Mouse (Mus musculus): ENCODE results near the gene Cabp1. TPM values are rescaled to one million over a fixed set of nuclear protein-coding genes. Genes with fewer than 3 reads are reported as not detected.
"Not testable (repeated sequence)": the region's sequence is repeated elsewhere in the genome, so short reads cannot be mapped to it uniquely, and the experiment has no call there.

Cabp1 gene
- polyA plus RNA-seq, 1 experiment from 2014 or later, result 5.0 TPM

DNA sequence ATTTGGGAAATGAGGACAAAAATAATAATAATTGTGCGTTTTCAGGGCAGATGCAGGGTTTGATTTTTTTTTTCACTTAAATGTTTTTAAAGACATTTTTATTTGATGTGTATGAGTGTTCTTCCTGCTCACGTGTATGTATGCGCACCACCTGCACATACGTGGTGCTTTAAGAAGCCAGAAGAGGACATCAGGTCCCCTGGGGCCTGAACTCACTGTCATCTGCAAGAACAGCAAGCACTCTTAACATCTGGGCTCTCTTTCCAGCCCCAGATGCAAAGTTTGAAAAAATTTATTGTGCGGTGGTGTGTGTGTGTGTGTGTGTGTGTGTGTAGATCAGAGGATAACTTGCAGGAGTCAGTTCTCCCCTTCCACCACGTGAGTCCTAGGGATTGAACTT lies 16.3 kb downstream of the Cabp1 start:
- no peaks in the 10 kb centered on the region for H3K4me1 ChIP-seq (replicated peaks; ENCODE audit: control insufficient read depth, insufficient read depth, low read length)
- H3K9me3 ChIP-seq (ENCODE audit: control insufficient read depth, low read length), result no peaks in the 10 kb centered on the region
- no peak overlapping the region for H3K4me3 ChIP-seq (ENCODE audit: low read depth, low read length)
- H3K9ac ChIP-seq (ENCODE audit: low read depth, low read length), result no peak overlapping the region
- no peaks in the 10 kb centered on the region for H3K36me3 ChIP-seq (ENCODE audit: control insufficient read depth, insufficient read depth, low read length)
- H3K27ac ChIP-seq (ENCODE audit: low read depth, low read length), result no peak overlapping the region
- H3K4me2 ChIP-seq (replicated peaks; ENCODE audit: low read depth, low read length), result no peak overlapping the region
- WGBS, result 82% methylated on average over 6 of the region's 6 CpGs
- DNase-seq (ENCODE audit: low spot score) (no peak), ATAC-seq (ENCODE audit: low FRiP score) (no peak)
- no peaks in the 10 kb centered on the region for H3K27me3 ChIP-seq (ENCODE audit: control insufficient read depth, insufficient read depth, low read length)

DNA sequence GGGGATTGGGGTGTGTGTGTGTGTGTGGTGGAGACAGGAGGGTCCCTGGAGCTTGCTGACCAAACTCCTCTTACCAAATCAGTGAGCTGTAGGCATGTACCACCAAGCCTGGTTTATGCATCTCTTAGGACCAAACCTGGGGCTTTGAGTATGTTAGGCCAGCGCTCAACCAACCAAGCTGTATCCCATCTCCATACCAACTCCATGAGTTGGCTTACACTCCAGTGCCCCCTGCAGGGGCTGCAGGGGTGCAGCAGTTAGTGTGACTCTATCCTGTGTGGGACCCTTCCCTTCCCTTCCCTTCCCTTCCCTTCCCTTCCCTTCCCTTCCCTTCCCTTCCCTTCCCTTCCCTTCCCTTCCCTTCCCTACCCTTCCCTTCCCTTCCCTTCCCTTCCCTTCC lies 19.6 kb downstream of the Cabp1 start:
- Histone ChIP-seq H3K4me1 (replicated peaks; ENCODE audit: control insufficient read depth, insufficient read depth, low read length) (no peaks in the 10 kb centered on the region), H3K27ac (ENCODE audit: low read depth, low read length) (no peak overlapping the region), H3K9me3 (ENCODE audit: control insufficient read depth, low read length) (no peaks in the 10 kb centered on the region), H3K9ac (ENCODE audit: low read depth, low read length) (no peak overlapping the region), H3K27me3 (ENCODE audit: control insufficient read depth, insufficient read depth, low read length) (no peaks in the 10 kb centered on the region), H3K36me3 (ENCODE audit: control insufficient read depth, insufficient read depth, low read length) (no peaks in the 10 kb centered on the region), H3K4me2 (replicated peaks; ENCODE audit: low read depth, low read length) (no peak overlapping the region), H3K4me3 (ENCODE audit: low read depth, low read length) (no peak overlapping the region)
- 73% methylated on average over 1 of the region's 1 CpGs for WGBS
- ATAC-seq (ENCODE audit: low FRiP score) (no peak), DNase-seq (ENCODE audit: low spot score) (no peak)

DNA sequence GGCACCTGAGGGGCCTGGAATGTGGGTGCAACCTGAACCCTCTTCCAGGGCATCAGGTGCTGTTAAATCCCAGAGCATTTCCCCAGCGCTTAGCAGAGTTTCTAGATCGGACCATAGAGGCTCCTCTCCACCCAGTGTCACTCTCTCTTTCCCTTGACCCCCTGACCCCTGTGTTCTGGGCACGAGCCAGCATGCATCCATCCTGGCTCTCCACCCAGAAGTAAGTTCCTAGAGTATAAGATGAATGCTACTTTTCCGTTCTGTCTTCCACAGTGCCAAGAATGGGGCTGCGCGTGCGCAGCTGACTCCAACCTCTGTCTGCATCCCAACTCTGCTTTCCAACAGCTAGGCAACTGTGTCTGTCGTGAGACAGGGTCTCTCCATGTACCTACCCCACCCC lies 24.0 kb downstream of the Cabp1 start:
- H3K27ac ChIP-seq (ENCODE audit: low read depth, low read length), result no peak overlapping the region
- H3K9ac ChIP-seq (ENCODE audit: low read depth, low read length), result no peak overlapping the region
- H3K36me3 ChIP-seq (ENCODE audit: control insufficient read depth, insufficient read depth, low read length), result no peaks in the 10 kb centered on the region
- ATAC-seq (ENCODE audit: low FRiP score) (no peak), DNase-seq (ENCODE audit: low spot score) (no peak)
- no peak overlapping the region for H3K4me3 ChIP-seq (ENCODE audit: low read depth, low read length)
- no peaks in the 10 kb centered on the region for H3K27me3 ChIP-seq (ENCODE audit: control insufficient read depth, insufficient read depth, low read length)
- no peaks in the 10 kb centered on the region for H3K9me3 ChIP-seq (ENCODE audit: control insufficient read depth, low read length)
- no peak overlapping the region for H3K4me2 ChIP-seq (replicated peaks; ENCODE audit: low read depth, low read length)
- 93% methylated on average over 8 of the region's 8 CpGs for WGBS
- H3K4me1 ChIP-seq (replicated peaks; ENCODE audit: control insufficient read depth, insufficient read depth, low read length), result no peaks in the 10 kb centered on the region

DNA sequence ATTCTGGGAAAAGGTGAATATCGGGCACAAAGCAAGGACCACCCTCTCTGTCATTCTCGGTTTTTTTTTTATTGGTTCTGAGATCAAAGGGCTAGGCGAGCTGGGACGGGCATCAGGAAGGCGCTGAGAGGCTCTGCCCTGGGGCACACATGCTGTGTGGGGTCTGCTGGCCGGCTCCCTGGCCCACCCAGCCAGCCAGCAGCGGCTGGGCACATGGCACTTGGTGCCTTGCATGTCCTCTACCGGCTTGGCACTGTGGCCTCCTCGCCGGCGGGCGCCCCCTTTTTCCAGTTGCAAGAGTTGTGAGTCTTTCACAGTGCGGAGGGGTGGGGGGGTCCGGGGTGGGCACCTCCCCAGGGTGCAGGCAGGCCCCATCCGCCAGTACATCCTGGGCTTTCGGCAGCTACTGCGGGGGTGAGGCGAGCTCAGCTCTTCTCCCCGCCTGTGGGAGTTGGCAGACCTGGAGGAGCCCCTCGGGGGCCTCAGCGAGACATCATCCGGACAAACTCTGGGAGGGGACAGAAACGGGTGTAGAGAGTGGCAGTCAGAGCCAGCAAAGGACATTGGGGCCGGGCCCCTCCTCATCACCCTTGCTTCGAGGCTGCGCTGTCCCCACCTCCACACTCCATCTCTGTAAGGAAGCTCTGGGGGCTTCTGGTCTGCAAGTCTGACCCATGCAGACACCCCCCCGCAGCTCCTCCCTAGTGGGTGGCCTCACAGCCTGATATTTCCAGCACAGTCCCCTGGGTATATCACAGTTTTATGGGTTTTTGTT lies 25.4 kb downstream of the Cabp1 start:
- H3K4me3 ChIP-seq (ENCODE audit: low read depth, low read length), result no peak overlapping the region
- no peaks in the 10 kb centered on the region for H3K9me3 ChIP-seq (ENCODE audit: control insufficient read depth, low read length)
- no peak overlapping the region for H3K9ac ChIP-seq (ENCODE audit: low read depth, low read length)
- H3K4me1 ChIP-seq (replicated peaks; ENCODE audit: control insufficient read depth, insufficient read depth, low read length), result no peaks in the 10 kb centered on the region
- 52% methylated on average over 26 of the region's 27 CpGs for WGBS
- no peaks in the 10 kb centered on the region for H3K36me3 ChIP-seq (ENCODE audit: control insufficient read depth, insufficient read depth, low read length)
- DNase-seq (ENCODE audit: low spot score) (no peak), ATAC-seq (ENCODE audit: low FRiP score) (no peak)
- H3K4me2 ChIP-seq (replicated peaks; ENCODE audit: low read depth, low read length), result no peak overlapping the region
- no peaks in the 10 kb centered on the region for H3K27me3 ChIP-seq (ENCODE audit: control insufficient read depth, insufficient read depth, low read length)
- no peak overlapping the region for H3K27ac ChIP-seq (ENCODE audit: low read depth, low read length)

DNA sequence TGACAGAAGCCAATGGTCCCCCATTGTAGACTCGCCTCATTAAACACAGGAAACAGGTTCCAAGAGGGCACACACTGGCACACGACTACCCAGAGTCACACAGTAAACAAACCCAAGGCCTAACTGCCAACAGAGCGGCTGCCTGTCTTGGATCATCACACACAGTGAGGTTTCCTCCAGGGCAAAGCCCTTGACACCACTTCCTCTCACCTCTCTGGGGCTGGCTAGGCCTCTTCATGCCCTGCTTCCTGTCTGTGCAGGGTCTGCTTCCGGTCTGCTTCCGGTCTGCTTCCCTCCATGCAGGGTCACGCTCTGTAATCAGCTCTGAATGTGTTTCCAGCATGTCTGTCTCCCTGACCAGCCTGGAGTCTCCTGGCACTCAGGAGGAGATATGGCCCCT lies 26.8 kb downstream of the Cabp1 start:
- WGBS, result 74% methylated on average over 6 of the region's 6 CpGs
- H3K36me3 ChIP-seq (ENCODE audit: control insufficient read depth, insufficient read depth, low read length), result no peaks in the 10 kb centered on the region
- ATAC-seq (ENCODE audit: low FRiP score) (no peak), DNase-seq (ENCODE audit: low spot score) (no peak)
- no peaks in the 10 kb centered on the region for H3K4me1 ChIP-seq (replicated peaks; ENCODE audit: control insufficient read depth, insufficient read depth, low read length)
- H3K9ac ChIP-seq (ENCODE audit: low read depth, low read length), result no peak overlapping the region
- H3K4me3 ChIP-seq (ENCODE audit: low read depth, low read length), result no peak overlapping the region
- H3K9me3 ChIP-seq (ENCODE audit: control insufficient read depth, low read length), result no peaks in the 10 kb centered on the region
- H3K4me2 ChIP-seq (replicated peaks; ENCODE audit: low read depth, low read length), result no peak overlapping the region
- H3K27me3 ChIP-seq (ENCODE audit: control insufficient read depth, insufficient read depth, low read length), result no peaks in the 10 kb centered on the region
- H3K27ac ChIP-seq (ENCODE audit: low read depth, low read length), result no peak overlapping the region

DNA sequence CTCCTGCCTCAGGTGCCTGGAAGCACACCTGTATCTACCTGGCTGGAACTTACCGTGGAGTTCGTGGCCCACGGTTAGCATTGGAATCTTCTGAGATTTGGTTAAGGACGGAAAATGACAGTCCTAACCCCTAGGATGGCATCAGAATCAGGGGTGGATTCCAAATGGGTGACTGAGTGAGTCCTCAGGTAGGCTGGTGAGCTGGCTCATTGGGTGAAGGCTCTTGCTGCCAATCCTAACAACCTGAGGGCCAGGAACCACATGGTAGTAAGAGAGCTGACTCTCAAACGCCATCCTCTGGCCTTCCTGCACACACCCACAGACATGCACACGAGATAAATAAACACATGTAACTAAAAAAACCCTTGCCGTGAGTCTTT lies 27.4 kb downstream of the Cabp1 start:
- Histone ChIP-seq H3K36me3 (ENCODE audit: control insufficient read depth, insufficient read depth, low read length) (no peaks in the 10 kb centered on the region), H3K9me3 (ENCODE audit: control insufficient read depth, low read length) (no peaks in the 10 kb centered on the region), H3K4me3 (ENCODE audit: low read depth, low read length) (no peak overlapping the region), H3K4me1 (replicated peaks; ENCODE audit: control insufficient read depth, insufficient read depth, low read length) (no peaks in the 10 kb centered on the region), H3K27ac (ENCODE audit: low read depth, low read length) (no peak overlapping the region), H3K4me2 (replicated peaks; ENCODE audit: low read depth, low read length) (no peak overlapping the region), H3K9ac (ENCODE audit: low read depth, low read length) (no peak overlapping the region), H3K27me3 (ENCODE audit: control insufficient read depth, insufficient read depth, low read length) (no peaks in the 10 kb centered on the region)
- 82% methylated on average over 7 of the region's 7 CpGs for WGBS
- DNase-seq (ENCODE audit: low spot score), result no peak
- ATAC-seq (ENCODE audit: low FRiP score), result no peak

DNA sequence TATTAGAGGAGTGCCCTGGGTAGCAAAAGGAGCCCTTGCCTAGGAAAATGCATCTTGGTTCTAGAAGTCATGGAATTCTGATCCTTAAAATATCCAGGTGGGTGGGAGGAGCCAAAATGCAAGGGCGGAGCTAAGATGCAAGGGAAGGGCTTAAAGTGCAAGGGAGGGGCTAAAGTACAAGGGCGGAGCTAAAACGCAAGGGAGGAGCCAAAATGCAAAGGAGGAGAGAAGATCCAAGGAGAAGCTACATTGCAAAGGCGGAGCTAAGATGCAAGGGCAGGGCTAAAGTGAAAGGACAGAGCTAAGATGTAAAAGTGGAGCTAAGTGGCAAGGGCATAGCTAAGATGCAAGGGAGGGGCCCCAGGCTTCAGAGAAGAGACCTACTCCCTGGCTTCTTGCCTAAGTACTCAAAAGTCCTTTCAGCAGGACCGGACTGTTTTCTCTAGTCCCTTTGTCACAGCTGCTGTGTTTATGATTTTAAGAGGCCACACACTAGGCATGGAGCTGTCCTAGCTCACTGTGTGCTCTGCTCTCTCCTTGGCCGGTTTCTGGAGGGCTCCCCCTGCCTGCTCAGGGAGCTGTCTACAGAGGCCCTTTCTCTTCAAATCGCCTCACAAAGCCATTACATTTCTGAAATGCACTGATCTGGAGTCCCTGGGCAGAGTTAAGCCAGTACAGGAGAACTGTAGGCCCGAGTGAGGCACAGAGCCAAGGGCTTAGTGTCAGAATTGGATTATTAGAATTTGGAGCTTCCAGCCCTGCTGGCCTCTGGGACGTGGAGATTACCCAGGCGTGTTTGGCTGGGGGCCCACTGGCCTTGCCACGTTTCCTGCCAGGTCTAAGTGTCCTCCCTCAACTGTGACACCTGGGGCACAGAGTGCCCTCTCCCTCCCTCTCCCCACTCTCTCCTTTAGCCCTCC lies 28.0 kb downstream of the Cabp1 start:
- DNase-seq (ENCODE audit: low spot score) (no peak), ATAC-seq (ENCODE audit: low FRiP score) (no peak)
- no peak overlapping the region for H3K27ac ChIP-seq (ENCODE audit: low read depth, low read length)
- H3K4me2 ChIP-seq (replicated peaks; ENCODE audit: low read depth, low read length), result no peak overlapping the region
- H3K27me3 ChIP-seq (ENCODE audit: control insufficient read depth, insufficient read depth, low read length), result no peaks in the 10 kb centered on the region
- no peak overlapping the region for H3K4me3 ChIP-seq (ENCODE audit: low read depth, low read length)
- 59% methylated on average over 11 of the region's 11 CpGs for WGBS
- H3K36me3 ChIP-seq (ENCODE audit: control insufficient read depth, insufficient read depth, low read length), result no peaks in the 10 kb centered on the region
- H3K4me1 ChIP-seq (replicated peaks; ENCODE audit: control insufficient read depth, insufficient read depth, low read length), result no peaks in the 10 kb centered on the region
- H3K9me3 ChIP-seq (ENCODE audit: control insufficient read depth, low read length), result no peaks in the 10 kb centered on the region
- no peak overlapping the region for H3K9ac ChIP-seq (ENCODE audit: low read depth, low read length)

DNA sequence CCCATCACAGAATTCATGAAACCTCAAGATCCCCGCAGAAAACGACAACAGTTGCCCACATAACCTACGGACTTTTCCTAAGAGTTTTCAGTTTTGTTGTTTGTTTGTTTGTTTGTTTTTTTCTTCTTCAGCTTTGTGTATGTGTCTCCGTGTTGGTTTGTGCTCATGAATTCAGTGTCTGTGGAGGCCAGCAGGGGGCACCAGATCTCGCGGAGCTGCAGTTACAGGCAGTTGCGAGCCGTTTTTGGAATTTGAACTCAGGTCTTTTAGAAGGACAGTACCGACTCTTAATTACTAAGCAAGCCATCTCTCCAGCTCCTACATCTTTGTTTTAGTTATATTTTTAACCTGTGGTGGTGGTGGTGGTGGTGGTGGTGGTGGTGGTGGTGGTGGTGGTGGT lies 28.8 kb downstream of the Cabp1 start:
- Histone ChIP-seq H3K9ac (ENCODE audit: low read depth, low read length) (no peak overlapping the region), H3K4me3 (ENCODE audit: low read depth, low read length) (no peak overlapping the region), H3K4me2 (replicated peaks; ENCODE audit: low read depth, low read length) (no peak overlapping the region), H3K9me3 (ENCODE audit: control insufficient read depth, low read length) (no peaks in the 10 kb centered on the region), H3K4me1 (replicated peaks; ENCODE audit: control insufficient read depth, insufficient read depth, low read length) (no peaks in the 10 kb centered on the region), H3K27me3 (ENCODE audit: control insufficient read depth, insufficient read depth, low read length) (no peaks in the 10 kb centered on the region), H3K36me3 (ENCODE audit: control insufficient read depth, insufficient read depth, low read length) (no peaks in the 10 kb centered on the region), H3K27ac (ENCODE audit: low read depth, low read length) (no peak overlapping the region)
- DNase-seq (ENCODE audit: low spot score), result no peak
- no peak for ATAC-seq (ENCODE audit: low FRiP score)
- 60% methylated on average over 9 of the region's 9 CpGs for WGBS

DNA sequence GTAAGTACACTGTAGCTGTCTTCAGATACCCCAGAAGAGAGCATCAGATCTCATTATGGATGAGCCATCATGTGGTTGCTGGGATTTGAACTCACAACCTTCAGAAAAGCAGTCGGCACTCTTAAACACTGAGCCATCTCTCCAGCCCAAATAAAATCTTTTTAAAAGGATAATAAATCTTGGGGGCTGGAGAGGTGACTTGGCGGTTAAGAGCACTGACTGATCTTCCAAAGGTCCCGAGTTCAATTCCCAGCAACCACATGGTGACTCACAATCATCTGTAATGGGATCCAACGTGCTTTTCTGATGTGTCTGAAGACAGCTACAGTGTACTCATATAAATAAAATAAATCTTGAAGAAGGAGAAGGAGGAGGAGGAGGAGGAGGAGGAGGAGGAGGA lies 29.7 kb downstream of the Cabp1 start:
- H3K4me2 ChIP-seq (replicated peaks; ENCODE audit: low read depth, low read length); H3K9ac ChIP-seq (ENCODE audit: low read depth, low read length); DNase-seq (ENCODE audit: low spot score); H3K4me1 ChIP-seq (replicated peaks; ENCODE audit: control insufficient read depth, insufficient read depth, low read length); H3K4me3 ChIP-seq (ENCODE audit: low read depth, low read length); H3K36me3 ChIP-seq (ENCODE audit: control insufficient read depth, insufficient read depth, low read length); H3K27me3 ChIP-seq (ENCODE audit: control insufficient read depth, insufficient read depth, low read length); H3K9me3 ChIP-seq (ENCODE audit: control insufficient read depth, low read length); ATAC-seq (ENCODE audit: low FRiP score); H3K27ac ChIP-seq (ENCODE audit: low read depth, low read length): not testable (repeated sequence)
- 85% methylated on average over 4 of the region's 4 CpGs for WGBS

All from hindbrain, embryonic 11.5 days (tissue).